Mouse (Mus musculus) adrenal gland, postnatal 14 days (tissue): ENCODE results near the gene Rtl1. TPM values are rescaled to one million over a fixed set of nuclear protein-coding genes. Genes with fewer than 3 reads are reported as not detected.

ENCODE experiments used
- microRNA-seq, 2 experiments: library from miRNA; unstranded; fragments of <30 nt; microRNA quantifications; one replicate each; pipeline ENCODE4 v1.2.0; 2021
- total RNA-seq: library from RNA; stranded (reverse); gene quantifications from 2 replicates; pipeline ENCODE4 v1.2.3, GENCODE M21; 2021

Gene Rtl1
- total RNA-seq, 1 experiment from 2014 or later, result 4.5 TPM

Small RNAs within 50 kb of the gene (microRNA-seq; reads per million reads assigned to microRNA genes)
- 0 reads per million in 2 experiments for gene Gm23912
- 19.2 to 33.1 reads per million in 2 experiments for gene Mir1188
- gene Mir127, result 15,851 to 20,079 reads per million in 2 experiments
- gene Mir136, result 0 reads per million in 2 experiments
- 0 reads per million in 2 experiments for gene Mir1906-1
- gene Mir3070a, result 5.5 to 5.7 reads per million in 2 experiments
- 4.6 to 5.5 reads per million in 2 experiments for gene Mir3070b
- gene Mir3071, result 0 reads per million in 2 experiments
- gene Mir337, result 1.1 to 1.7 reads per million in 2 experiments
- gene Mir341, result 700 to 1,087 reads per million in 2 experiments
- 0 reads per million in 2 experiments for gene Mir3544
- 104 to 261 reads per million in 2 experiments for gene Mir370
- 2,852 to 3,600 reads per million in 2 experiments for gene Mir431
- gene Mir432, result 0 reads per million in 2 experiments
- 2,721 to 3,177 reads per million in 2 experiments for gene Mir433
- gene Mir434, result 866 to 900 reads per million in 2 experiments
- 58.4 to 105 reads per million in 2 experiments for gene Mir493
- 454 to 571 reads per million in 2 experiments for gene Mir540
- 106 to 160 reads per million in 2 experiments for gene Mir665
- 205 to 320 reads per million in 2 experiments for gene Mir673
- gene Mir770, result 208 to 306 reads per million in 2 experiments

Other genes with a start within 250 kb of the Rtl1 start
- 494 and 529 TPM in 2 replicates for gene Dlk1, start 147.5 kb downstream of the Rtl1 start, total RNA-seq